Mouse (Mus musculus) cerebellum, adult 2 months (tissue): ENCODE data around the gene Dpf1.

Experiments used
- CTCF ChIP-seq: fragments of 200-500 bp; IDR thresholded peaks from 2 replicates; pipeline ENCODE4 v1.5.1; 2011; ENCODE audit warnings: low read depth, mild to moderate bottlenecking, control low read depth, low read length, moderate library complexity, borderline replicate concordance; ENCODE audit not compliant: insufficient read depth
- POLR2A ChIP-seq: fragments of 200-500 bp; IDR thresholded peaks from 2 replicates; pipeline ENCODE4 v1.6.1; 2011; ENCODE audit warnings: low read length, control low read depth, borderline replicate concordance; ENCODE audit not compliant: insufficient read depth

DNA sequence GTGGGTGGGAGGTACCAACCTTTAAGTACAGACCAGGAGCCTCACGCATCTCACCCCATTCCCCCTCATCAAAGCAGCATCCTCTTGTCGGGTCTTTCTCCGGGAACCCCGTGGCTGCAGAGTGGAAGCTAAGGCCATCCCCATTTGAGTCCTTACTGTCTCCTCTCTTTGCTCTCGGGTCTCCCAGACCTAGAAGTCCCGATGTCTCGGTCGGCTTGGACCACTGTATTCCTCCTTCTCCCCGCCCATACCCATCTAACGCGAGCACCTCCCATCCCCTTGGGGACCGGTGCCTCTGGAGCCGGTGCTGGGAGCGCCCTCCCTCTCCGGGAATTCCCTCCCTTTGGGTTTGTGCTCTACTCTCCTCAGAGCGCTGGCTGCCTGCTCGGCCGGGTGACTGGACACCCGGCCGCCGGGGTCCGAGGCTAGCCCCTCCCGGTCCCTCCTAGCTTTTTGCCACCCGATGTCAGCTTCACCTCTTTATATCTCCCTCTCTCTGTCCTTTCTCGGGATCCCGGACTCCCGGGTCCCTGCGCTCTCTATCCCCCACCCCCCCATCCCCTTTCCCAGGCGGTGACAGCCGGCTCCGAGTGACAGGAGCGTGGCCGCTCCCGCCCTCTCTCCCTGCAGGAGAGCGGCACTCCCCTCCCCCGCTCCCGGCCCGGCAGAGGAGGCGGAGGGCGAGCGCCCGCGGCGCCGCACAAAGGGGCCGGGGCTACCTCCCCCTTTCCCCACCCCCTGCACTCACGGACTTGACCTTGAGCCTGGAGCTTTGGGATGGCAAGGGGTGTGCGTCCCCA lies 912 bp downstream of the Dpf1 start:
- TF ChIP-seq CTCF: no peak
- no peak for TF ChIP-seq POLR2A
